Comparison of ENCODE assay signal across 22 mouse cellular contexts in genomic region chr1:157501352-157501945, GRCm38 (mm10). TPM values are rescaled to one million over a fixed set of nuclear protein-coding genes. Genes with fewer than 3 reads are reported as not detected.
DNase-seq lines count a peak whose midpoint lies in the region; ATAC-seq lines count a peak whose summit lies in the region.
"Had no signal": no experiment of that assay in that cellular context is flagged by ENCODE, and none has a peak within 500 bp of the region (broad histone marks: within the 10 kb centered on the region; RNA-seq: fewer than 3 reads in every experiment).

No protein-coding gene starts in this region.

- H3K36me3 ChIP-seq in hindbrain, embryonic 15.5 days, result no peaks in the 10 kb centered on the region
- H3K36me3 ChIP-seq in hindbrain, embryonic 12.5 days, result no peaks in the 10 kb centered on the region
- H3K36me3 ChIP-seq in neural tube, embryonic 13.5 days, result no peaks in the 10 kb centered on the region
- H3K36me3 ChIP-seq in midbrain, embryonic 15.5 days (replicated peaks), result no peaks in the 10 kb centered on the region
- H3K36me3 ChIP-seq: embryonic facial prominence, embryonic 12.5 days; forebrain, embryonic 12.5 days; G1E; heart, embryonic 15.5 days had no signal

- no peaks in the 10 kb centered on the region for H3K4me1 ChIP-seq in hindbrain, embryonic 15.5 days (replicated peaks)
- 0 out of 2 replicates have a peak, but pooled peaks cover 5% of the 10 kb centered on the region for H3K4me1 ChIP-seq in hindbrain, embryonic 12.5 days
- no peaks in the 10 kb centered on the region for H3K4me1 ChIP-seq in neural tube, embryonic 13.5 days (replicated peaks)
- no peaks in the 10 kb centered on the region for H3K4me1 ChIP-seq in midbrain, embryonic 15.5 days
- H3K4me1 ChIP-seq: forebrain, embryonic 12.5 days; heart, embryonic 15.5 days had no signal

- H3K27me3 ChIP-seq in hindbrain, embryonic 15.5 days, result no peaks in the 10 kb centered on the region
- H3K27me3 ChIP-seq in hindbrain, embryonic 12.5 days, result no peaks in the 10 kb centered on the region
- peaks cover 4% of the 10 kb centered on the region; the same call in 1 of the 2 replicates for H3K27me3 ChIP-seq in neural tube, embryonic 13.5 days
- no peaks in the 10 kb centered on the region for H3K27me3 ChIP-seq in midbrain, embryonic 15.5 days (replicated peaks)
- H3K27me3 ChIP-seq: embryonic facial prominence, embryonic 12.5 days; forebrain, embryonic 12.5 days; heart, embryonic 15.5 days had no signal

- H3K27ac ChIP-seq in hindbrain, embryonic 15.5 days (replicated peaks), result no peak overlapping the region
- H3K27ac ChIP-seq in hindbrain, embryonic 12.5 days, result no peak overlapping the region
- H3K27ac ChIP-seq in neural tube, embryonic 13.5 days (replicated peaks), result no peak overlapping the region
- H3K27ac ChIP-seq in midbrain, embryonic 15.5 days, result no peak overlapping the region
- H3K27ac ChIP-seq: embryonic facial prominence, embryonic 12.5 days; forebrain, embryonic 12.5 days; heart, adult 2 months; heart, embryonic 15.5 days had no signal

- no peak for DNase-seq in neural tube, embryonic 10.5 days (ENCODE audit: extremely low spot score, low spot score)
- no peak for DNase-seq in retina, embryonic 14.5 days (ENCODE audit: low spot score)
- no peak for DNase-seq in embryo, embryonic 11 days
- DNase-seq: adrenal gland, adult 8-10 months; adrenal gland, postnatal 36 days; cerebellum, adult 11 months; cerebellum, adult 8-10 months; cerebellum, postnatal 14 days; gastrocnemius, postnatal 14 days; heart, adult 2 months; heart, postnatal 14 days had no signal

- H3K4me2 ChIP-seq in hindbrain, embryonic 15.5 days, result no peak overlapping the region
- H3K4me2 ChIP-seq in hindbrain, embryonic 12.5 days (replicated peaks), result no peak overlapping the region
- no peak overlapping the region for H3K4me2 ChIP-seq in neural tube, embryonic 13.5 days
- no peak overlapping the region for H3K4me2 ChIP-seq in midbrain, embryonic 15.5 days
- H3K4me2 ChIP-seq: embryonic facial prominence, embryonic 12.5 days; forebrain, embryonic 12.5 days; heart, embryonic 11.5 days; heart, embryonic 15.5 days had no signal

- H3K4me3 ChIP-seq in hindbrain, embryonic 15.5 days, result no peak overlapping the region
- no peak overlapping the region for H3K4me3 ChIP-seq in hindbrain, embryonic 12.5 days
- no peak overlapping the region for H3K4me3 ChIP-seq in neural tube, embryonic 13.5 days
- H3K4me3 ChIP-seq in midbrain, embryonic 15.5 days, result no peak overlapping the region
- H3K4me3 ChIP-seq: embryonic facial prominence, embryonic 12.5 days; forebrain, embryonic 12.5 days; heart, adult 2 months; heart, embryonic 15.5 days had no signal

- no peak overlapping the region for H3K9ac ChIP-seq in hindbrain, embryonic 15.5 days
- H3K9ac ChIP-seq in hindbrain, embryonic 12.5 days, result no peak overlapping the region
- no peak overlapping the region for H3K9ac ChIP-seq in neural tube, embryonic 13.5 days
- H3K9ac ChIP-seq in midbrain, embryonic 15.5 days, result no peak overlapping the region
- H3K9ac ChIP-seq: embryonic facial prominence, embryonic 12.5 days; forebrain, embryonic 12.5 days; heart, embryonic 15.5 days had no signal

- 80% methylated on average over 6 of the region's 6 CpGs for WGBS in hindbrain, embryonic 15.5 days
- WGBS in hindbrain, embryonic 12.5 days, result 92% methylated on average over 6 of the region's 6 CpGs
- 84% methylated on average over 6 of the region's 6 CpGs for WGBS in neural tube, embryonic 13.5 days
- WGBS in midbrain, embryonic 15.5 days, result 90% methylated on average over 6 of the region's 6 CpGs

- no peaks in the 10 kb centered on the region for H3K9me3 ChIP-seq in hindbrain, embryonic 15.5 days
- no peaks in the 10 kb centered on the region for H3K9me3 ChIP-seq in hindbrain, embryonic 12.5 days (replicated peaks)
- H3K9me3 ChIP-seq in neural tube, embryonic 13.5 days, result no peaks in the 10 kb centered on the region
- no peaks in the 10 kb centered on the region for H3K9me3 ChIP-seq in midbrain, embryonic 15.5 days
- H3K9me3 ChIP-seq: embryonic facial prominence, embryonic 12.5 days; forebrain, embryonic 12.5 days; heart, embryonic 15.5 days had no signal

- ATAC-seq in hindbrain, embryonic 15.5 days (ENCODE audit: low FRiP score, low read depth), result peak; percentile 56
- no peak; the same call in 1 of the 2 replicates for ATAC-seq in hindbrain, embryonic 12.5 days (ENCODE audit: low FRiP score)
- ATAC-seq in neural tube, embryonic 13.5 days (ENCODE audit: low read depth), result peak; percentile 65
- ATAC-seq in midbrain, embryonic 15.5 days (replicated peaks), result 0 out of 2 replicates have a peak, but pooled peaks have one; percentile 54
- ATAC-seq: CD4-positive, CD25-positive, alpha-beta regulatory T cell, adult 4 months; forebrain, embryonic 16.5 days had no signal

RNA-seq across cellular contexts. Expression of gene Sec16b, which starts 5.1 kb away (rescaled TPM):
- 0.33 and 0.43 TPM in 2 replicates for polyA plus RNA-seq in hindbrain, embryonic 15.5 days (2015; fragmentation: Nextera tagmentation; extraction: Ambion mirVana)
- polyA plus RNA-seq in hindbrain, embryonic 12.5 days (2016; fragmentation: Nextera tagmentation; extraction: Ambion mirVana), result 1.3 and 2.1 TPM in 2 replicates
- 0.69 and 0.74 TPM in 2 replicates for polyA plus RNA-seq in neural tube, embryonic 13.5 days (2015; fragmentation: Nextera tagmentation; extraction: Ambion mirVana)
- polyA plus RNA-seq in midbrain, embryonic 15.5 days (2015; fragmentation: Nextera tagmentation; extraction: Ambion mirVana), result 0.34 TPM in 2 replicates
- polyA plus RNA-seq: G1E had no signal

RNA-seq across cellular contexts. Expression of gene Cryzl2, which starts 43.1 kb away (rescaled TPM):
- 6.8 and 8.6 TPM in 2 replicates for polyA plus RNA-seq in hindbrain, embryonic 15.5 days (2015; fragmentation: Nextera tagmentation; extraction: Ambion mirVana)
- 6.0 and 9.4 TPM in 2 replicates for polyA plus RNA-seq in hindbrain, embryonic 12.5 days (2016; fragmentation: Nextera tagmentation; extraction: Ambion mirVana)
- 7.3 and 7.6 TPM in 2 replicates for polyA plus RNA-seq in neural tube, embryonic 13.5 days (2015; fragmentation: Nextera tagmentation; extraction: Ambion mirVana)
- polyA plus RNA-seq in midbrain, embryonic 15.5 days (2015; fragmentation: Nextera tagmentation; extraction: Ambion mirVana), result 5.3 and 7.9 TPM in 2 replicates
- polyA plus RNA-seq: G1E had no signal
